Mouse (Mus musculus) stomach, embryonic 16.5 days (tissue): ENCODE results near the gene Lrit3. TPM values are rescaled to one million over a fixed set of nuclear protein-coding genes. Genes with fewer than 3 reads are reported as not detected.
A peak's percentile ranks its signal among the peaks of the same experiment; 100 is the strongest.

Experiments used
- ATAC-seq: fragments of 200-750 bp; cut with Nextera tagmentation; 2 replicates; pipeline ENCODE4 v1.8.0; 2017; ENCODE audit warnings: moderate number of reproducible peaks, moderate TSS enrichment; ENCODE audit not compliant: insufficient read depth, low FRiP score
- H3K27ac ChIP-seq: fragments of 300-500 bp; sonication (generic); 2 replicates; pipeline ENCODE4 v1.5.1; 2014; ENCODE audit warnings: low read length
- H3K27me3 ChIP-seq: fragments of 300-500 bp; sonication (generic); 2 replicates; pipeline ENCODE4 v1.6.1; 2014; ENCODE audit warnings: low read length, control low read depth, mixed read lengths; ENCODE audit not compliant: control insufficient read depth, insufficient read depth
- H3K36me3 ChIP-seq: fragments of 300-500 bp; sonication (generic); 2 replicates; pipeline ENCODE4 v1.6.1; 2014; ENCODE audit warnings: low read length; ENCODE audit not compliant: control insufficient read depth, insufficient read depth
- H3K4me1 ChIP-seq: fragments of 300-500 bp; sonication (generic); 2 replicates; pipeline ENCODE4 v1.6.1; 2014; ENCODE audit warnings: low read length, control low read depth, mixed read lengths; ENCODE audit not compliant: control insufficient read depth, insufficient read depth
- H3K4me2 ChIP-seq: fragments of 300-500 bp; sonication (generic); 2 replicates; pipeline ENCODE4 v1.6.1; 2014; ENCODE audit warnings: low read depth, low read length, mixed read lengths
- H3K4me3 ChIP-seq: fragments of 300-500 bp; sonication (generic); replicated peaks from 2 replicates; pipeline ENCODE4 v1.5.1; 2014; ENCODE audit warnings: mild to moderate bottlenecking, low read length
- H3K9ac ChIP-seq: fragments of 300-500 bp; sonication (generic); 2 replicates; pipeline ENCODE4 v1.6.1; 2014; ENCODE audit warnings: low read length
- H3K9me3 ChIP-seq: fragments of 300-500 bp; sonication (generic); replicated peaks from 2 replicates; pipeline ENCODE4 v1.6.1; 2016; ENCODE audit warnings: low read length, control low read depth; ENCODE audit not compliant: control insufficient read depth
- WGBS: fragments of 180-500 bp; shearing (Covaris S2); extraction: QIAGEN DNeasy Blood & Tissue Kit; methylation state at CpG from one replicate; pipeline ENCODE4 v1.1.7; 2014; 5-methylcytosine and 5-hydroxymethylcytosine counted together
- polyA plus RNA-seq: library from polyadenylated mRNA; unstranded; fragments of >200 nt; fragmentation: Nextera tagmentation; extraction: Ambion mirVana; gene quantifications from 2 replicates; pipeline ENCODE4 v1.2.1, GENCODE M21; 2015

Gene Lrit3
- polyA plus RNA-seq, result not detected in 2 replicates

DNA sequence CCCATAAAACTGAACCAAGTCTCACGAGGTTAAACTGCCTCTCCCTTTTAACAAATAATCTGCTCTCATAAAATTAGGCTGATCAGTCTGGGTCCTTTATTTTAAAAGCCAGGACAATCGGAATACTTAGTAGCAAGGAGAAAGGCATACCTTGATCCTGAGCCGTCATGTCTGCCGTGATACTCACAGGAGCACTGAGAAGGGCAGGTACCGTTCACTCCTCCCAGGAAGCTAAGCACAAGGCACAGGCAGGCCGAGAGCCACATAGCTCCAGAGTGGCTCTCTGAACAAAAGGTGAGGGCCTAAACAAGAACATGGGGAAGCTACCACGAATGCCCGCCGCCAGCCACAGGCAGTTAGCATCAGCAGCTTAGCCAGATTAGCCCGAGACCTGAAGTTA lies at the start of gene Lrit3:
Gene Lrit3 (minus strand): TSS at position 266 of the 400 bp plus-strand sequence.
- Histone ChIP-seq H3K4me3 (0 out of 2 replicates have a peak within 1 kb of the TSS, but pooled peaks have one; percentile 14), H3K9ac (no peak within 1 kb of the TSS), H3K36me3 (no peaks in the 10 kb centered on the region), H3K4me2 (peak within 1 kb of the TSS; percentile 30), H3K27me3 (no peaks in the 10 kb centered on the region), H3K4me1 (no peaks in the 10 kb centered on the region), H3K27ac (no peak within 1 kb of the TSS), H3K9me3 (no peaks in the 10 kb centered on the region)
- no peak for ATAC-seq
- WGBS, result 64% methylated on average over 10 of the region's 10 CpGs

DNA sequence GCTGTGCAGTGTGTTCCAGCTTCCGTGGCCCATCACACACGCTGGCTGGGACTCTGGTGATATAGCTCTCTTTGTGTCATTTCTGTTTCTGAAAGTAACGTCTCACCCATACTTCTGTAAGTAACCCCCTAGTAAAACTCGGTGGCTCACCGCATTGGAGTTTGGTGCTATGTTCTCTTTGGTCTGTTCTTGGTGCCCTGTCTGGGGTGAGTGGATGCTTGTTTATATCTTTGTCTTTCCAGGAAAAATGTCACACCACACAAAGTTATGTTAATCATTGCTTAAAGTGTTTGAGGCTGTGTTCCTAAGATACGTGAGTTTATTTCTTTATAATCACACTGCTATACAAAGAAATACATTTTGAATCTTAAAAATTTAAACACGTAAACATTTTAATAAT lies 43.0 kb upstream of the Lrit3 start:
- H3K27ac ChIP-seq, result no peak overlapping the region

DNA sequence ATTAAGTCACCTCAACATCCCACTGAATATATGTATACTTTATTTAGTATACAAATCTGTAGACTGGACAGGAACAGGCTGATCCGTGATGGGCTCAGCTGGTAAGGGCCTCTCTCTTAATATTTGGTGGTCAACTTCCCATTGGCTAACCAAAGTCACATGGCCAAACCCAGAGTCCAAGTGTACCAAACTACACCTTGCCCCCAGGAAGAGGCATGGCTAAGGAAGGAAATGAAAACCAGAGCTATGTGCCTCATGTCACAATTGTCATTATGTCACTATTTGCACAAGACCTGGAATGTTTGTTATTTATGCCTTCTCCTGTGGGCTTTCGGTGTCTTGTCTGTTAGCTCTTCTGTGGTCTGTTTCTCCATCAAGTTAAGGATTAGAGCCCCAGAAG lies 42.0 kb upstream of the Lrit3 start:
- Histone ChIP-seq H3K27me3 (no peaks in the 10 kb centered on the region), H3K4me3 (no peak overlapping the region), H3K4me2 (no peak overlapping the region), H3K27ac (no peak overlapping the region), H3K36me3 (no peaks in the 10 kb centered on the region), H3K9me3 (no peaks in the 10 kb centered on the region), H3K4me1 (no peaks in the 10 kb centered on the region), H3K9ac (no peak overlapping the region)
- 68% methylated on average over 2 of the region's 2 CpGs for WGBS
- no peak for ATAC-seq

More for the DNA sequence above, 43.0 kb upstream of the Lrit3 start:
- Histone ChIP-seq H3K27me3 (no peaks in the 10 kb centered on the region), H3K9ac (no peak overlapping the region), H3K36me3 (no peaks in the 10 kb centered on the region), H3K9me3 (no peaks in the 10 kb centered on the region), H3K4me2 (no peak overlapping the region), H3K4me1 (no peaks in the 10 kb centered on the region), H3K4me3 (no peak overlapping the region)
- no peak for ATAC-seq
- WGBS, result 77% methylated on average over 7 of the region's 7 CpGs

DNA sequence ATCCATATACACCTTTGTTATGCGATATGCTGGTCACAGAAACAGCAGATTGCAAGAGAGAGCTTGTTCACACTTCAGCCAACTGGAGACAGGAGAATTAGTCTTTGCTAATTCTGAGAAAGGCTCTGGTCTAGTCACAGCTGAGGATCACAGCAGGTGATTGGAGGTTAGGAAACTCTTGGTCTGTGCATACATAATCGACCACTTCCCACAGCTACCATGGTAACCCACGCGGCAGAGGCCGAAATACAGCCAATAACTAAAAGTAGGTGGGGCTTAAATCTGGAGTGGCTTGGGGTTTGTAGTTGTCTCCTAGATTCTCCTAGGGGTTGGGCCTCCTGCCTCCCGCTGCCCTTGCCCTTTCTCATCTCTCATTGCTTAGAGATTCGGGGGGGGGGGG lies 34.2 kb upstream of the Lrit3 start:
- Histone ChIP-seq H3K27me3 (no peaks in the 10 kb centered on the region), H3K36me3 (no peaks in the 10 kb centered on the region), H3K9ac (no peak overlapping the region), H3K27ac (no peak overlapping the region), H3K4me2 (no peak overlapping the region), H3K4me3 (no peak overlapping the region), H3K4me1 (no peaks in the 10 kb centered on the region; the same call in 1 of the 2 replicates), H3K9me3 (no peaks in the 10 kb centered on the region)
- 49% methylated on average over 6 of the region's 7 CpGs for WGBS
- ATAC-seq, result no peak

DNA sequence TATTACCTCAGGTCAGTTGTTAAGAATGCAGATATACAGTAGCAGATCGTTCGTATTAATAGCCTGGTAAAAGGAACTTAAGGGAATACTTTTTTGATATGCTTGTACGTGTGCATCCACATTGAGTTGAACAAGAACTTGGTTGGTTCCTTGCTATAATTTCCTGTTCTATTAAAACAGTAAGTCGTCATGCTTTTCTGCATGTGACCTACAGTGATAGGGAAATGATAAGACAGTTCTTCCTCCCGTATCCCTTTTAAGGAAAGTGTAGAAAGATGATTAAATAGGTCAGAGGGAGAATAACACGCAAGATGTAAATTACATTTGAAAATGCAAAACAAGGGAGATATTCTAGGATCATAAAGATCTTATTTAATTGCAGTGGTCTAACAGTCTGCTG lies 33.1 kb upstream of the Lrit3 start:
- Histone ChIP-seq H3K9ac (no peak overlapping the region), H3K36me3 (no peaks in the 10 kb centered on the region), H3K27me3 (no peaks in the 10 kb centered on the region), H3K4me1 (no peaks in the 10 kb centered on the region; the same call in 1 of the 2 replicates), H3K4me3 (peak overlapping the region; percentile 35), H3K4me2 (peak overlapping the region; percentile 50), H3K9me3 (no peaks in the 10 kb centered on the region), H3K27ac (no peak overlapping the region)
- ATAC-seq, result no peak
- WGBS, result 69% methylated on average over 6 of the region's 6 CpGs

DNA sequence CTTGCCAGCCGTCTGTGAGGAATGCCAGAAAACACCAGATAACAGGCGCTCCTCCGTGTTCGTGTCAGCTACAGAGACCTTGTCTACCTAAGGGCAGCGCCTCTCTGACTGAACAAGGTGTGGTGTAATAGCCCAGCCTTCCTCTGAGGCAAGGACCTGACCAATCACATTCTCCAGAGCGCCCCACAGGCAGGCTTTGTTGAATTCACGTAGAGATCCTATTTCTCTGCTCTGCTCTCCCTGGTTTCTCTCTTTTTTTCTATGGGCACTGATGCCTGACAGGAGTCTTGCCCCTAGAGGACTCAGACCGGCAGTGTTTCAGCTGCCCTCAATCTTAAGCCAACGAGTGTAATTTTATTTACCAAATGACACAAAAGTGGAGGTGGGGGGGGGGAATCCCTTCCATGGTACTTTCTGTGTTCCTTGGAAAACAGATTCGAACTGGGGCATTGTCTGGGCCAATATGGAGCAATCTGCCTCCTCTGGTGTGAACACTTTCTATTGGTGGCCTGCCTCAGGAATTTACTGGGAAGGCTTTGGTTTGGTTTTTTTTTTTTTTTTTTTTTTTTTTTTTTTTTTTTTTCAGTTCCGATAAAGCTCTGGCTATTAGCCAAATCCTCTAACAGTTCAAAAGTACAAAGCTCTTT lies 32.3 kb upstream of the Lrit3 start:
- H3K4me3 ChIP-seq, result peak overlapping the region; percentile 35
- peak overlapping the region; percentile 91 for H3K27ac ChIP-seq
- no peaks in the 10 kb centered on the region for H3K27me3 ChIP-seq
- 14% methylated on average over 11 of the region's 11 CpGs for WGBS
- H3K36me3 ChIP-seq, result no peaks in the 10 kb centered on the region
- H3K4me2 ChIP-seq, result peak overlapping the region; percentile 50
- H3K9ac ChIP-seq, result peak overlapping the region; percentile 53
- ATAC-seq, result peak; percentile 84
- no peaks in the 10 kb centered on the region for H3K9me3 ChIP-seq
- no peaks in the 10 kb centered on the region; the same call in 1 of the 2 replicates for H3K4me1 ChIP-seq

DNA sequence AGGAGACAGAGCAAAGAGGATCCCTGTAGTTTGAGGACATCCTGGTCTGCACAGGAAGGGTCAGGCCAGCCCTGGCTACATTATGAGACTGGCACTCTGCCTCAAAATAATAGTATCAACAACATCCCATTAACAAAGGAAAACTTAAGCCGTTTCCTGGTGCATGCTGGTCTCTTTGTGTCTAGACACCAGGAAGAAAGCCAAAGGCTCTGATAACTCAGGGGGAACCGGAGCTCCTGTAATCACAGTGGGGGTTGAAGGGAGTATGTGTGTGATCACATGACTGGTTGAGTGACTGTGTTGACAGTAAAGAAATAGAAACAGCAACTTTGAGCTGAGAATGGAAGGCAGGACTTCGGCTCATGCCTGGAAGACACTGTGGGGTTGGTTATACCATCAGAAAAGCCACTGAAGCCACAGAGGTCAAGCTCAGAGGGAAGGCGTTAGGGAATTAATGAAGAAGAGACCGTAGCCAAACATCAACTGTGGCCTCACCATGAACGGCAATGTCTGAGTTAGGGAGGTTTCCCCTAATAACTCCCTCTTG lies 31.6 kb upstream of the Lrit3 start, which contains the start of gene Cfi:
Gene Cfi (plus strand): TSS at position 497 of the 547 bp plus-strand sequence.
- WGBS, result 51% methylated on average over 6 of the region's 6 CpGs
- Histone ChIP-seq H3K4me2 (peak within 1 kb of the TSS; percentile 50), H3K4me3 (peak within 1 kb of the TSS; percentile 35), H3K27ac (peak within 1 kb of the TSS; percentile 91), H3K9ac (peak within 1 kb of the TSS; percentile 53), H3K27me3 (no peaks in the 10 kb centered on the region), H3K9me3 (no peaks in the 10 kb centered on the region), H3K36me3 (no peaks in the 10 kb centered on the region), H3K4me1 (no peaks in the 10 kb centered on the region; the same call in 1 of the 2 replicates)
- peak; percentile 46; the same call in 1 of the 2 replicates for ATAC-seq

DNA sequence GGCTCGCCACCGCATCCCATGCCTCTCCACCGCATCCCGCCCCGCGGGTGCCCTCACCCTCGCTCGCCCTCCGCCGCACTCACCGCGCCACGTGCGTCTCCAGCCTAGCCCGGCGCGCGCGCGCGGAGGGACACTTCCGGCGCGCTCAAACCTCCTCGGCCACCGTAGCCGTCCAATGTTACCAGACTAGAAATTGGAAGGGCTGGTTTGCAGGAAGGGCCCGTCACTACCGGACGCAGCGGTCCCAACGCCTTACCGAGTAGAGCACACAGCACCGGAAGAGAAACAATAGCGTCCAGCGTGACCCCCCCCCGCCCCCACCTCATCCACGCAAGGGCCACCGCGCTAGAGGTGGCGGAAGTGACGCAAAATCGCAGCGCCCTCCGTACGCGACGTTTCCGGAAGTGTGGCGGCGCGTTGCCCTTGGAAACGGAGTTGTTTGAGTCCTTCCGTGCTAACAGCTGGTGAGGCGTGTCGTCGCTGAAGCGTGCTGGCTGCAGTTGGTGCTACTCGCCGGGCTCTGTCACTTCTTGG lies 27.3 kb upstream of the Lrit3 start, which contains the start of gene Gar1:
Gene Gar1 (minus strand): TSS at position 362 of the 534 bp plus-strand sequence.
- H3K4me1 ChIP-seq, result peaks cover 16% of the 10 kb centered on the region
- under 1% methylated on average over 60 of the region's 60 CpGs for WGBS

DNA sequence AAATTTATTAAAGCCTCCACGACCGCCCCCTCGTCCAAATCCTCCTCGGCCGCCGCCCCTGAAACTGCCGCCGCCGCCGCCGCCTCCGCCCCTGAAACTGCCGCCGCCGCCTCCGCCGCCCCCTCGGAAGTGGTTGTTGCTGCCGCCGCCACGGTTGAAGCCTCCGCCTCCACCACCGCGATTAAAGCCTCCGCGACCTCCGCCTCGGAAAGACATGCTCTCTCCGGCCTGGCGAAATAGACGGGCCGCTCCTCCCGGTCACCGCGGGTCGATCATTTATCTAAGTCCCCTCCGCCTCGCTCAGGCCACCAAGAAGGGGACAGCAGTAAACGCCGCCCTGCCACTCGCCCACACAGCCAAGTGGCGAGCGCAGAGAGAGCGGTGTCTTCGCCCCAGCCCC lies 26.8 kb upstream of the Lrit3 start:
- H3K4me3 ChIP-seq, result peak overlapping the region; percentile 91
- no peak; the same call in 1 of the 2 replicates for ATAC-seq
- peak overlapping the region; percentile 72 for H3K4me2 ChIP-seq
- peak overlapping the region; percentile 89 for H3K9ac ChIP-seq
- H3K9me3 ChIP-seq, result no peaks in the 10 kb centered on the region
- no peaks in the 10 kb centered on the region for H3K36me3 ChIP-seq
- peaks cover 16% of the 10 kb centered on the region for H3K4me1 ChIP-seq
- H3K27ac ChIP-seq, result peak overlapping the region; percentile 85
- WGBS, result under 1% methylated on average over 45 of the region's 45 CpGs
- no peaks in the 10 kb centered on the region for H3K27me3 ChIP-seq

More for the DNA sequence above, 27.3 kb upstream of the Lrit3 start, which contains the start of gene Gar1:
- Histone ChIP-seq H3K9ac (peak within 1 kb of the TSS; percentile 89), H3K9me3 (no peaks in the 10 kb centered on the region), H3K4me2 (peak within 1 kb of the TSS; percentile 90), H3K27me3 (no peaks in the 10 kb centered on the region), H3K27ac (peak within 1 kb of the TSS; percentile 85), H3K36me3 (no peaks in the 10 kb centered on the region), H3K4me3 (peak within 1 kb of the TSS; percentile 91)
- peak; percentile 88 for ATAC-seq
